Mouse (Mus musculus) liver, postnatal 0 days (tissue): ENCODE results near the gene Tulp2.

ENCODE experiments used
- CTCF ChIP-seq: sonication (generic); IDR thresholded peaks from 2 replicates; pipeline ENCODE4 v1.5.1; 2016; ENCODE audit warnings: antibody characterized with exemption, low read depth
- EP300 ChIP-seq: IDR thresholded peaks from 2 replicates; pipeline ENCODE4 v1.6.1; 2016; ENCODE audit warnings: antibody characterized with exemption, low read depth, mild to moderate bottlenecking

DNA sequence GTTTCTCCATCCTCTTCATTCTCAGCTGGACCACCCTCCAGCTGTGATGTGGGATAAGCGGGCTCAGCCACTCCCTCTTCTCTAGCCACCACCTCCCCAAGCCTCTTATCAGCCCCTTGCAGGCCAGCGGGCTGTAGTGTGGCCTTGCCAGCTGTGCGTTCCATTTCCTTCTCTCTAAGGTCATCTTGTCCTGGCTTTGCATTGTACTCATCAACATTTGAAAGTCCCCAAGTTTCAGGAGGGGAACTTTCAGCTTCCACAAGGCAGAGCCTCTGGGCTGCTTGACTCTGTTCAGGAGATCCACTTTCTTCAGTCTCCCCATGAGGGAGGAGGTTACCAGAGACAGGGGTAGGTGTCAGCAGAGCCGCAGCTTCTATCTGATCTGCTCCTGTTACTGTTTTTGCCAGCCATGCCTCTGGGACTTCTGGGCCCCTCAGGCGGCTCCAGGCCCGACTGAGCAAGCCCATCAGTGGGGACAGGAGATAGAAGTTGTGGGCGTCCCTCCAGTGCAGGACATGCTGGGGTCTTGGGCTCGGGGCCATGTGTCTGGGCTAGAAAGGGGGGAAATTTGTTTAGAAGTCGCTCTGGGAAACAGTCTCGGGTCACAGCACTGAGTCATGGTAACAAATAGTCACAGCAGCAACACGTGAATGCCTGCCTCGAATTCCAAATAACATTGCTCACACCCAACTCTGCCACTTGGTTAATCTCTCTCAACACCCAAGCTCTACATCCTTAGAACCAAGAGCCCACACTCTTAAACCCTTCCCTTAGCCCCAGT, 43.4 kb downstream of the Tulp2 start:
- TF ChIP-seq CTCF (no peak), EP300 (peak; percentile 96)
